Mouse (Mus musculus) right cerebral cortex, adult 18-20 months (tissue): Measurements from ENCODE around the gene Rps15a.

Source experiments
- DNase-seq: peaks from one replicate; pipeline ENCODE4 v3.0.0; 2022; ENCODE audit warnings: mixed read lengths

Rps15a gene

DNA sequence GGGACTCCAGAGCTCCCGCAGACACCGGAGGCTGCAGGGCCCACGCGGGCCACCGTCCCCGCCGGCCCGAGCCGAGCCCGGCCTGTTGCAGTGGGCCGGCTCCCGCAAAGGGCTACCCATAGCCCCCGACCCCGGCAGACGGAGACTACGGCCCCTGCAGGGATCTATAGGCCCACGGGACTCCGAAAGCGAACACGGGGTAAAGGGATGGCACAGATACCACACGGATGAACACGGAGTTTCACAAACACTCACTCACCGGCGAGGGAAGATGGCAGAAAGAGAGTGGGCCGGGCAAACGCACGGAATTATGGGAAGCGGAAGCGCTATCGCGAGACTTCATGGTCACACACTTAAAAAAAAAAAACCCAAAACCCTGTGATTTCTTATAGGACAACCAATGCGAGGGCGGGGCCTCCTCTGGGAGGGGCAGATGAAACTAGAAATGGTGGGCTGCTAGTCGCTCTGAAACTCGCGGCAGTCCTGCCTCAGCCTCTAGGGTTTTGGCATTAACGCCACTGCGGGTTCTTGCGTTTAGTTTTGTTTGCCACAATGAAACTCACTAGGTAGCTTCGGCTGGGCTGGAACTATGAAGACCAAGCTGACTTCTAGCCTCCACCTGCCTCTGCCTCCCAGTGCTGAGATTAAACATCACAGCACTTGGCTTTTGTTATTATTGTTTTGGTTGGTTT is at the start of gene Rps15a:
Gene Rps15a, minus strand, starts transcription at position 312 of the 692 bp plus-strand sequence.
- peak; percentile 94 for DNase-seq

DNA sequence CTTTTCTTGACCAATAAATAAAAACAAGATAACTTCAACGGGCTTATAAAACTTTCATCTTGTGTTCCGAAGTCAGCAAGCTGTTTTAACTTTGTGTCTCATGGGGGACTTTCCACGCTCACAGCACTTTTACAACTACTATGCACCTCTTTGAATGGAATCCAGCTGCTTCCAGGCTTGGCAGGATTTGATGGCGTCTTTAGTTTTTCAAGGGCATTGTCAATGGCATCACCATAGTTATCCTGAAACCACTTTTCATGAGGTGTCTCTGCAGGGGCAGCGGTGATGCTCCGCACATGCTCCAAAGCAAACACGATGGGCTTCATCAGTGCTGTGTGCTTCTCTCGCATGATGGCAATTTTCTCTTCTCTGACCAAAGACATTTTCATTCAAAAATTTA is 47.0 kb upstream of the Rps15a start:
- no peak for DNase-seq

DNA sequence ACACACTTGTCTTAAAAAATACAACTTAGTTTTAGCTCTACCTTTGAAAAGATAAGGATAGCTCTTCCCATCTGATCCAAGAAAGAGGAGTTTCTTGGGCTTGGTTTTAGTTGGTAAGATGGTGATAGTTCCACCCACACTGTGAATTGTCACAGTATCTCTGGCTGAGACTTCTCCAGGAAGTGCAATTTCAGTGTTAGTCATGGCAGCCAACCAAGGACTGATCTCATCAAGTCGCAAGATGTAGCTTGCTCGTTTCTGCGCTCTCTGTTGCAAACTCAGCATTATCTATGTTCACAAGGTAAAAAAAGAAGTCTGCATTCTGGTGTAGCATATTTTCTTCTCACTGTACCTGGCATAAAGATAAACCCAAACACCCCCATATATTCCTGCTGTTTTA is 44.1 kb upstream of the Rps15a start:
- peak; percentile 76 for DNase-seq

DNA sequence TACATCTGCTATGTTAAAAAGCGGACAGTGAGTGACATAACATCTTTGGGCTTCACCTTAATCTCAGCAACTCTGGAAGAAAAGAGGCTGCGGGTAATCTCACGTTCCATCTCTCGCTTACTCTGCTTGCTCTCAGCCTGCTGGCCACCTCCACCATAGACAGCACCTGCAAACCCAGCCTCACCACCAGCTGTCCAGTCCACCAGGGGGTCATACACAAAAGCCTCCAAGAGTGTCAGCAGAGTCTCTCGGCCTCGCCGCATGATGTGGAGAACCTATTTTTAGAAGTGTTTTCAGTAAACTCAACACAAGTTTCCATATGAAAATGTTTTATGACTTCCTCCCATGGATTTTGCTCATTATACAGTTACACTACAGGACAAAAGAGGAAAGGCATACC is 40.5 kb upstream of the Rps15a start:
- no peak for DNase-seq

DNA sequence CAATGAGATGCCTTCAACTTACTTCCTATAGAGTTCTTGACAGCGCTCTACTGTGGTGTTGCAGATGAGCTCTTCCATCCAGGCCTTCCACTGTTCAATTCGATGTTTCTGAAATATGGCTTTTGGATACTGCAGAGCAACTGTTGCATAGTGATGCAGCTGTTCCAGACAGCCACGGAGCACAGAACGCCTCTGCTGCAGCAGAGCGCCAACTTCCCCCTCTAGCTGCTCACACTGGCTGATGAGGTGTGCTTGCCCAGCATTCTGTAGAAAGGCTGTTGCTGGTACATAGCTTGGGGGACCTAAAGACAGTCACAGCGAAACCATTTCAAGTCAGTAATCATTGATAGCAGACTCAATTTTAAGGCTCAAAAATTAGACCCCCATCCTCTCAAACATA is 38.2 kb upstream of the Rps15a start:
- DNase-seq = peak; percentile 46

DNA sequence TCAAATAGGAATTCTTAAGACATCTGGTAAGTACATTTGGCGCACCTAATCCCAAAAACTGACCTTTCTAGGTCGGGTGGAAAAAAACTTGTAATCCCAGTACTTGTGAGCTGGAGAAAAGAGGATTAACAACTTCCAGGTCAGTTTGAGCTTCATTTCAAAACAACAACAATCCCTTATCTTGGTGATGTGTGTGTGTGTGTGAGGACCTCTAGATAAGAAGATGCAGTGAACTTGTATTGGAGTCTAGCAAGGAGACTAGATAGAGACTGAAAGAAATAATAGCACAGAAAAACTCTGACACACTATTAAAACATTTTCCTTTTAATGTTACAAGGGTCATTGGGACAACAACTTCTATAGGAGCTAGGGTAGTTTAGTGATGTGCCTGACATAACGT is 27.6 kb upstream of the Rps15a start:
- DNase-seq = no peak

DNA sequence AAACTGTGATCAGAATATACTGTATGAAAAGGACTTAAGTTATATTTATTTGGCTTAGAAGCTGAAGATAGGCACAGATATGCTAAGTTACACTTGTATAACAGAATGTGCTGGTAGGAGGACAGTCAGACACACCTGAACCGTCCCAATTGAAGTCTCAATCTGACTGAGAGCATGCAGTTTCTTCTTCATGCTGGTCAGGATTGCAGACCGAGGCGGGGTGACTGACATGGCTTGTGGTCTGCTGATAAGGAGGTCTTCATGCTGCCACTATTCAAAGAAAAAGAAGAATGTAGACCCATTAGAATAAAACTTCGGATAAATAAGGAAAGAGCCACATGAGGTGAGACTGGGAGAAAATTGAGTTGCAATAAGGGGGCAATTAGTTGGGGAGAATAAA is 27.1 kb upstream of the Rps15a start:
- no peak for DNase-seq

DNA sequence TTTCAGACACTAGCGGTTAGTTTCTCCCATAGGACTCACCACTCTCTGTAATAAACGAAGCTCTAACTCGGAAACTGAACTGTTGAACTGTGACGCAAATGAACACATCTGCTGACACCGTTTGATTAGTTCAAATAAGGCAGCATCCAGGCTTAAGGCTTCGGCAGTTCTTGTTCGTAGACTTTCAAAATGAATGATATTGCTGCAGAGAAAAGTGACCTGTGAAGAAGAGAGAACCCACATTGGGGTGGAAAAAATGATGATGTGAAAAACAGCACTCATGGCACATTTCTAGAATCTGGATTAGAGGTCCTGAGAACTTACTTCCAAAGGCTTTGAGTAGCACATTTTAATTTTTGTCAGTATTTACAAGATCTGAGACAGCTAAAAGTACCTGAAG is 25.3 kb upstream of the Rps15a start:
- DNase-seq = no peak

DNA sequence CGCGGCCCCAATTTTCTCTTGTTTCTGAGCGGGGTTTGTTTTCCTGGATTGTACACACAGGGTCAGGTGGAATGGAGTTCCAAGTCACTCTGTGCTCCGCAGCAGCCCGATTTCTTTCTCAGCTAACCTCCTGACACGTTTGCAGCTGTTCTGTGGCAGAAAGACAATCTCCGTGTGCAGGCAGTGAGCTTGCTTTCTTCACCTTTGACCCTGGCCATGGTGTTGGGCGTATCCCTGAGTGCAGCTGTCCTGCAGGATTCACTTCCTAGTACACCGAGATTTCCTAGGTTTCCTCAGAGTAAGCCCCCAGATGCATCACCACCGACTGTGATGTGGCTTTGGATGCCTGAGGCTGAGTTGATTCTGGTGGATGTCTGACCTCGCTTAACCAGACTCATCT is 19.1 kb upstream of the Rps15a start:
- no peak for DNase-seq

DNA sequence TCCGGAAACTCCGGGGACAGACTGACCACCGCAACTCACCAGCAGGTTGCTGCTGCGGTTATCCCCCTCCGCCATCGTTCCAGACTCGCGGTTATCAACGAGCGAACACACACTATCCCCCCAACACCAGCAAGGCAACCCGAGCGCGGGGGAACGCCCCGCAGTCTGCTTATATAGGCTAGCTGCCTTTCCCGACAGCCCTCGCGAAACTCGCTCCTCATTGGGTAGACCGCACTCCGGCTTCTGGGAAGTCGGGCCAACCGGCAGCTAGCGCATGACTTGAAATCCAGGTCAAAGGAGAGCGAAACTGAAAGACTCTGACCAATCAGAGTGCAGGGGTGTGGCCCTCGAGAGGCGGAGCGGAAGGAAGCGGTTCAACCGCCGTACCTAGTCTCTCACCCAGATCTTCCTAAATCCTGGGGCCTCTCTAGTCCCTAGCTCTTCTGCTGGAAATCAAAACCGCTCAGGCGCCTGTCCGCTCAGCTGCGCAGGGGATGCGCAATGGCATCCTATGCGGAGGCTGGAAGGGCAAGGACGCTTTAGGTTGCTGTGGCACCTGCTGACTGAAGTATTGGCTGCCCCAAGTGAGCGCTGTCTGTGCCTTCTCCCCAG is 13.5 kb upstream of the Rps15a start, which contains the start of gene Arl6ip1:
Gene Arl6ip1, minus strand, starts transcription at position 233 of the 612 bp plus-strand sequence.
- peak; percentile 98 for DNase-seq

DNA sequence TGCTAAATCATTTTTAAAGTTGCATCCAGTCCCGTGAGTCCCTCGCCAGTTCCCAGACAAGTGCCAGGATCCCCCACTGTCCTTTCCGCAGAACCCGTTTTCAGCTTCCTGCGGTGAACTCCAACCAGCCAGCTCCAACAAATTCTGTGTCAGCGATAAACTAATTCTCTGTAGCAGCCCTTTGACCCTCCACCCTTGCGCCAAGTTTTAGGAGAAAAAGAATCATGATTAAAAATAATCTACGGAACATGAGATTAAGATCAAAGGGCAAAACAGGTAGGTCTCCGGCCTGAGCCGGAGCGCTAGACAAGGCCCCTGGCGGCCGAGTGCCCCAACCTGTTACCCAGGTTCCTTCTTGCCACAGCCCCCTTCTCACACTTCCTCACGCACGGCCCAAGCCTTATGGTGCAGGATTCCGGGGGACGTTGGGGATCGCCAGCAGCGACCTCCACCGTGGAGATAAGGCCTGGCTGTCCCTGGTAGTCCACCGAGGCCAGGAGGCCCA is 13.0 kb upstream of the Rps15a start:
- no peak for DNase-seq

DNA sequence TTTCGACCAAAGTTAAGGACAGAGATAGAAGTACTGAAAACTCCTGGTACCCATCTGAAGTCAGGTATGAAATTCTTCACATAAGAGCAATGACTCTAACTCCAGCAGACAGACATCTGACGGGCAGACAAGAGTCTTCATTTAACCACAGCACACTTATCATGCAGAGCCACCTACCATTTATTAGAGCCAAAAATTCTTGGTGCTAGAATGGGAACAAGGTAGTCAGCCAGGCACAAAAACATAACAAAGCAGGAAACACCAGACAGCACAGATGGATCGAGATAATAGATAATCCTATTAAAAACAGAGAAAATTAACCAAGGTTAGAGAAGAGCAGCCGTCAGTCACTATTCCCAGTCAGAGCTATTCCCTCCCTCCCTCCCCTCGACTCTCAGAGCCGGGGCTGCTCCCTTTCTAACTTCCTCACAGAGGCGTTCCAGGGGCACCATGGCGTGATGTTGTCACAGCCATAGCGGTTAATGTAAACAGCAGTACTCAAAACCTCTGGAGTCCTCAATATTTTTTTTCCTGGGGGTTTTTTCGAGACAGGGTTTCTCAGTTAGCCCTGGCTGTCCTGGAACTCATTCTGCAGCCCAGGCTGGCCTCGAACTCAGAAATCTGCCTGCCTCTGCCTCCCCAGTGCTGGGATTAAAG is 10.4 kb upstream of the Rps15a start:
- no peak for DNase-seq

DNA sequence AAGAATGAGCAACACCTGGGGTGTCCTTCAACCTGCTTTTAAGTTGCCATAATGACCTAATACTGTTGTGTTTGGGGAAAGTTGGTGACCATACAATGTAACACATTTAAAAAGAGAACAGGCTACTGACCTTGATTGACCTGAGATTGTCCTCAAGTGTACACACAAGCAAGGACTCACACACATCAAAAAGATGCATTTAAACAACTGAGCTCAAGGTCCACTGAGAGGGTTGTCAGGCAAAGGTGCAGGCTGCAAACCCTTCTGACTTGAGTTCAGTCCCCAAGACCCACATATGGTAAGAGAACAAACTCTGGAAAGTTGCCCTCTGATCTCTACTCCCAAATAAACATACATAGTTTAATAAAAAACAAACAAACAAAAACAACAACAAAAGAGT is 9.7 kb upstream of the Rps15a start:
- no peak for DNase-seq

DNA sequence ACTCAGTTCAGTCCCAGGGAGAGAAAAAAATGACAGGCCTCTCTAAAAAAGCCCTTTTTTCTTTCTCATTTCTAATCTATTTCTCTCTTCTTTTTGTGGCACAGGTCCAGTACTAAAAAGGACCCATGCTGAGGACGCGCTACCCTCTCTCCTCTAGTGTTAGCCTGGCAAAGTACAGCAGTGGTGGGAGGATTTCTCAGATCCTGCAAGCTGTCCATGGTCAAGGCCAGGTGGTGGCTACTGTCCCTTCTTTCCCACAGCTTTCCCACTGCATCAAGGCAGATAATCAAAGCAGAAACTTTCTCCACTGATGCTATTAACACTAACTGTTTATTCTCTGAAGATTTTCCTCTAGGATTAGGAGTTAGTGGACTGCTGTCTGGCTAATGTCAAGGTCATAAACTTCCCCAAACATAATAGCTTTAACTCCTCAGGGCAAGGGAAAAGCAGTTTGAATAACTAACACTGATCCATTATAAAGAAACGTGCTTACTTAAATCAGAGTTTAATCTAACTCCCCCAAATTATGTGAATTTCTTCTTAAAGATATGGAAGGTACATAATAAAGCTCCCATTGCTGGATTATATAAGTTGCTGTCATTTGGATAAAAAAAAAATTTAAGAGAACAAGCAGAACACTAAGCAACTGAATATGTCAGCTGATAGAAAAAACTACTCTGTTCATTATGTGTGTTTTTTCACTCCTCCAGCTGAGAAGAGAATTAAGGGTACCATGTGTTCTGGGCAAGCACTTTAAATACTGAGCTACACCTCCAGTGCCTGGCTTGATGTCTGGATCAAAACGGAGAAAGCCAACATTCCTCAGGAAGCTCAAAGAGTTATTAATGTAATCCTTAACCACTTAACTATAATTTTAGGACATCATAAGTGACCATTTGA is 7.8 kb upstream of the Rps15a start:
- peak; percentile 54 for DNase-seq

DNA sequence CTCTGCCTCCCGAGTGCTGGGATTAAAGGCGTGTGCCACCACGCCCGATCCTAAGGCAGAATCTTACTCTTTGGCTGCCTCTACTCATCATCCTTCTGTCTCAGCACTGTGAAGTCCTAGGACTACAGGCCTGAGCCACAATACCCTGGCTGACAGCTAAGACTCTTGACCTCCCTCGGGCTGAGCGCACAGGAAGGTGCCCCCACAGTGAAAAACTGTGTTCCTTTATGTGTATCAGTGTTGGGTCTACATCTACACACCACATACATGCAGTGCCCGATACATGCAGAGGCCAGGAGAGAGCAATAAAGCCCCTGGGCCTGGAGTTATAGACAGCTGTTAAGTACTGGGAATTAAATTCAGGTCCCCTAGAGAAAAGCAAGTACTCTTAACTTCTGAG is 6.2 kb upstream of the Rps15a start:
- DNase-seq = no peak

DNA sequence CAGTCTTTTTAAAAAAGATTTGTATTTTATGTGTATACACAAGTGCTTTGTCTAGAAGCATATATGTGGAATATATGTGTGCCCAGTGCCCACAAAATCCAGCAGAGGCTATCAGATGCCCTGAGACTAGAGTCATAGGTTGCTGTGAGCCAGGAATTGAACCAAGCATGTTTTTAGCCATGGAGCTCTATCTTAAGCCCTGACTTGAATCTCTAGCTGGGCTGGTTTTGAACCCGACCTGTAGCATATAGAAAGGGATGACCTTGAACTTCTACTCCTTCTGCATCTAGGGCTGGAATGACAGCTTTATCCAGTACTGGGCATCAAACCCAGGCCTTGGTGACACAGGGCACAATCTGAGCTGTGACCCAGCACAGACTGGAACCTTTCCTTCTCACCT is 4.7 kb upstream of the Rps15a start:
- no peak for DNase-seq

DNA sequence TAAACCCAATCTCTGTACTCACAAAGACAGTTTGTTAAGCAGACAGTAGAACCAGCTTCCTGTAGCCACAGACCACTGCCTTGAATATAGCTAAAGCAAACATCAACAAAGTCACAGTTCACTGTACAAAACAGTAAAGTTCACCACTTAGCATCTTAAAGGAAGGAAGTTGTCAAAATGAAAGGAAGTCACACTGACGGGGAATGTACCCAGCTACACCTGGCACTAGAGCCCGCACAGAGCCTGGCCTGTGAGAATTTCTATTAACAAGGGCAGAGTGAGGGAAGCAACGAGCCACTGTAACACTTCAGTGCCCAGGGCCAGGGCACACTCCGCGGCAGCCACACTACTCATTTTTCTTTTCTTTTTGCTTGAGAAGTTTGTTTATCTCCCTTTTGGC is 4.0 kb upstream of the Rps15a start:
- DNase-seq = no peak

DNA sequence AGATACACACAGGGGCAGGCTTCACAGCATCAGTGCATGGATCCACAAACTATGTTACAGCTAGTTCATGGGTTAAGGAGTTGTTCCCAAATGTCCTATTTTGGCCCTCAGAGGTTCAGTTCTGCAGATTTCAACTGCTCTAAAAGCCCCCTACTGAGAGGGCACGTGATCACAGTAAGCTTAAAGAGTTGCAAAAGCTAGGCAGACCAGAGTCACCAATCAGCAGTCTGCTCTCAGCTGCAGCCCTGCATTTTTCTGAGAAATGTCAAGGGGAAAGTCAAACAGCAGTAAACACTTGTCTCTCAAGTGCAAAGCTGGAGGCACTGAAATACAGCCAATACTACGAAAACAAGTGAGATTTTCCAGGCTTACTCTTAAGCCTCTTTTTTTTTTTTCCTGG is 3.2 kb upstream of the Rps15a start:
- DNase-seq = no peak

DNA sequence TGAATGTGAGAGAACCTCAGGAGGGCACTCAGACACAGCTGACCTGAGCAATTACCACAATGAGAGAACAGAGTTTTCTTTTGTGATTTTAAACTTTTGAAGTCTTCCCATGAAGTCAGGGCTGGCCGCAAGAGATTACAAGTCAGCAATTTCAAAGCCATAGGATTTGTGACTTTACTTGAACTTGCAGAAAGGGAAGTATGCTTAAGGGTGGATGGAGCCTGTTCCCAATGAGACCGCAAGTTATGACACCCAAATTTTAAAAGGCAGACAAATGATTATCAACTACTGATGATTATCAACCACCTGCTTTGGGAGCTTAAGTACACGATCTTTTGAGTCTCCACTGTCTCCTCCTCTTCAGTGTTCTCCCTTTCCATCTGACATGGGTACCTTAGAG is 2.4 kb upstream of the Rps15a start:
- no peak for DNase-seq

DNA sequence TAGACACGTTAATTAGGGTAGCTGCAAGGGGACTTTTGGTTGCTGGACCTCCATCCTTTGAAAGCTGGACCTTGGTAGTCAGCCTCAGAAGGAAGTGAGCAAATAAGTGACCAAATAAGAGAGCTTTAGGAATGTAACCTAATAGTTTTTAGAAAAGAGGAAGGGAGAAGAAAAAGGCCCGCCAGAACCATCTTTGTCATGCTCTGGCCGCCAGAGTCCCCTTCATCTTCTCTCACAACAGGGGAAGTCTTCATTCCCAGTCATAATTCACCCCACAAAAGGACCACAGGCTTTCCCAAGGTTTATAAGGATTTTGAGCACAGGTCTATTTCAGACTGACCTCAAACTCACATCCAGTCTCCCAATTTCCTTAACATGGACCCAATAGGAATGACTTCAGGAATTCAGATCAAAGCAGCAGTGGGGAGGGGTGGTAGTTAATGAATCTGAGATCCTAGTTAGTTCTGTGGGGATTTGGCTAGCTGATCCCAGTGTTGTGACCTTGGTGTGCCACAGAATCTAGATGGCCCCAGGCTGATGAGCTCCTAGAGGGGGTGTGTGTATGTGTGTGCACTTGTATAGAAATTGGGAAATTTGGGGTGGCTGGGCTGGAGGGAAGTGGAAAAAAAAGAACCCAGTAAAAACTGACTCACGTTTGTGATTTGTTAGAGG is 1.7 kb upstream of the Rps15a start:
- DNase-seq = no peak

DNA sequence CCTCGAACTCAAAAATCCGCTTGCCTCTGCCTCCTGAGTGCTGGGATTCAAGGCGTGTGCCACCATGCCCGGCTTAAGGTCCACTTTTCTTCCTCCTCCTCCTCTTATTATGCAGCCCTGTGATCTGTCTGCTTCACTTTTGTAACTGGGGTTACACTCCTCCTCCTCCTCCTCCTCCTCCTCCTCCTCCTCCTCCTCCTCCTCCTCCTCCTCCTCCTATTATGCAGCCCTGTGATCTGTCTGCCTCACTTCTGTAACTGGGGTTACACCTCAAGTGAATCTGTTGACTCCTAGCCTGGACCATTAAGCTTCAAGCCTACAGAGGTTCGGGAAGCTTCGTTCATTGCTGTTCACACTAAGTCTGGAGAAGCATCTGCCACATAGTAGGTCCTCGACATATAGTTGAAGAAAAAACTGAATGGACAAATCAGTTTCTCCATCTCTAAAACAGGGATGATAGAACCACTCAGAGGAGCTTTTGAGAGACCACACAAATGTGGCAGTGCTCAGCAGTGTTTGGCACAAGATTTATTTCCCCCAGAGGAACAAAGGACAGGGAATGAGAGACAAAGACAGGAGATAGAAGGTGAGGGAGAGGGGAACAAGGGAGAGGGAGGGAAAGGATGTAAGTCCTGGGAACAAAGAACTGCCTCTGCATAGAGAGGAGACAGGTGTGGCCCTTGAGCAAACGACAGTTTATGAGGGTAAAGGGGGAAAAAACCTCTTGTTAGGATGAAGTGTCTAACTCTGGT is 975 bp upstream of the Rps15a start:
- no peak for DNase-seq

DNA sequence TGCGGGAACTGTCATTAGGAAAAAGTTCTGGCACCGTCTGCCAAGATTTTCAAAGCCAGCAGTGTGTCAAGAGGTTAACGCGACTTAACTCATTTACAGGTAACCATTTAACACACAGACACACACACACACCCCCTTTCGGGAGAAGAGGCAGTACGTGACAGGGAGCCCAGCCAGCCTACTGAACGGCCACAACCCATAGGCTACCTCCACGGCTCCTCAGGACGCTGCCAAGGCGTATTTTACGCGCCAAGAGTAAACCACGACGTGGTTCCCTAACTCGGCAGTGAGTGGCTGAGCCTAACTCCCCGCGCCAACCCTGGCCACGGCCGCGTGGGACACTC is 483 bp downstream of the Rps15a start:
- DNase-seq = no peak
